Comparison of ENCODE assay signal across 10 mouse cellular contexts in the genomic region with DNA sequence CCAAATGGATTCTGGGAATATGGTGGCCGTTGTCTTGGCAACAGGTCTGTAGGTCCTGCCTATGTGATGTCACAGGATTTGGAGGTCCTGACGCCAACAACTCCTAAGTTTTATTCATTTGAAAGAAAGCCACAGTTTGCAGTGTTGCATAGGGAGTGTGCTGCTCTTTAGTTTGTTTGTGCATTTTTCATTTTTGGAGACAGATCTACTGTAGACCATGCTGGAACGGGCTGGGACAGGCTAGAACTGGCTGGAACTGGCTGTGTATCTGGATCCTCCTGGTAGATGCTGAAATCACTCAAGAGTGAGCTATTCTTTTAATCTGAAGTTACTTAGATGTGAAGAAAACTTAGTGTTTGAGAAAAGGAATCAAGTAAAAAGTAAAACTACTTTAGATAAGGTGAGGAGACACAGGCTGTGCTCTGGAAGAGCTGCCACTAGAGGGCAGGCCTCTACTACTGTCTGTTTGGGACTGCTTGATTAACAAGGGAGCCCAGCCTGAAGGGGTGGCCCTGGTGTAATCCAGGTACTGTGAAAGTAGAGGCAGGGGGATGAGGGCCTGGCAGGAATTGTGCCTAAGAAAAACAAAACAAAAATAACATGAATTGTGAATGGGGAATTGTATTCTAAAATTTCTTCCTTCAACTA. TPM values are rescaled to one million over a fixed set of nuclear protein-coding genes. Genes with fewer than 3 reads are reported as not detected.
DNase-seq lines count a peak whose midpoint lies in the region; ATAC-seq and TF ChIP-seq lines count a peak whose summit lies in the region.
"Had no signal": no experiment of that assay in that cellular context is flagged by ENCODE, and none has a peak within 500 bp of the region (broad histone marks: within the 10 kb centered on the region; RNA-seq: fewer than 3 reads in every experiment).

No protein-coding gene starts in this region.

- H3K4me3 ChIP-seq in forebrain, embryonic 10.5 days: no peak overlapping the region
- no peak overlapping the region for H3K4me3 ChIP-seq in intestine, postnatal 0 days (ENCODE audit: low read depth, low read length)
- no peak overlapping the region for H3K4me3 ChIP-seq in limb, embryonic 10.5 days
- no peak overlapping the region for H3K4me3 ChIP-seq in midbrain, embryonic 15.5 days
- H3K4me3 ChIP-seq: erythroblast, embryonic 14.5 days; megakaryocyte, embryonic 14.5 days had no signal

- peak; percentile 17 for DNase-seq in ovary, postnatal 14 days (ENCODE audit: low spot score)
- no peak for DNase-seq in ovary, adult 18-20 months (ENCODE audit: low spot score)
- DNase-seq in brain, adult 2 months (ENCODE audit: low read depth, low spot score): peak; percentile 71
- peak; percentile 34 for DNase-seq in forebrain, embryonic 10.5 days (ENCODE audit: extremely low spot score, low spot score)
- peak; percentile 62 for DNase-seq in limb, embryonic 10.5 days (ENCODE audit: low spot score)
- peak; percentile 25 for DNase-seq in testis, postnatal 14 days (ENCODE audit: low spot score)

- ATAC-seq in intestine, postnatal 0 days: no peak
- peak; percentile 86 for ATAC-seq in midbrain, embryonic 15.5 days (replicated peaks)

- H3K27me3 ChIP-seq in forebrain, embryonic 10.5 days (ENCODE audit: poor library complexity, severe bottlenecking): no peaks in the 10 kb centered on the region
- H3K27me3 ChIP-seq in intestine, postnatal 0 days (replicated peaks; ENCODE audit: control insufficient read depth, insufficient read depth, low read length): no peaks in the 10 kb centered on the region
- no peaks in the 10 kb centered on the region for H3K27me3 ChIP-seq in limb, embryonic 10.5 days (ENCODE audit: low read depth, poor library complexity, severe bottlenecking)
- no peaks in the 10 kb centered on the region for H3K27me3 ChIP-seq in midbrain, embryonic 15.5 days (replicated peaks)
- H3K27me3 ChIP-seq: megakaryocyte, embryonic 14.5 days had no signal

- H3K9me3 ChIP-seq in forebrain, embryonic 10.5 days: peaks cover 4% of the 10 kb centered on the region; the same call in 1 of the 2 replicates
- no peaks in the 10 kb centered on the region for H3K9me3 ChIP-seq in intestine, postnatal 0 days (ENCODE audit: control insufficient read depth)
- no peaks in the 10 kb centered on the region for H3K9me3 ChIP-seq in limb, embryonic 10.5 days (replicated peaks)
- H3K9me3 ChIP-seq in midbrain, embryonic 15.5 days: no peaks in the 10 kb centered on the region

- peak; percentile 87 for TF ChIP-seq CTCF in intestine, postnatal 0 days (IDR thresholded peaks at IDR 0.05; ENCODE audit: low read depth)

- H3K4me2 ChIP-seq in intestine, postnatal 0 days (replicated peaks; ENCODE audit: low read depth): no peak overlapping the region
- no peak overlapping the region for H3K4me2 ChIP-seq in midbrain, embryonic 15.5 days

- H3K27ac ChIP-seq in forebrain, embryonic 10.5 days: no peak overlapping the region
- no peak overlapping the region for H3K27ac ChIP-seq in intestine, postnatal 0 days (ENCODE audit: low read depth, low read length)
- no peak overlapping the region for H3K27ac ChIP-seq in limb, embryonic 10.5 days
- no peak overlapping the region for H3K27ac ChIP-seq in midbrain, embryonic 15.5 days

- H3K4me1 ChIP-seq in forebrain, embryonic 10.5 days: no peaks in the 10 kb centered on the region
- H3K4me1 ChIP-seq in intestine, postnatal 0 days (replicated peaks; ENCODE audit: control insufficient read depth, insufficient read depth, low read length): no peaks in the 10 kb centered on the region
- 0 out of 2 replicates have a peak, but pooled peaks cover 2% of the 10 kb centered on the region for H3K4me1 ChIP-seq in limb, embryonic 10.5 days
- H3K4me1 ChIP-seq in midbrain, embryonic 15.5 days: no peaks in the 10 kb centered on the region
- H3K4me1 ChIP-seq: megakaryocyte, embryonic 14.5 days had no signal

- H3K9ac ChIP-seq in intestine, postnatal 0 days (ENCODE audit: low read depth, low read length): no peak overlapping the region
- no peak overlapping the region for H3K9ac ChIP-seq in midbrain, embryonic 15.5 days

- WGBS in forebrain, embryonic 10.5 days: 92% methylated on average over 3 of the region's 3 CpGs
- 92% methylated on average over 3 of the region's 3 CpGs for WGBS in intestine, postnatal 0 days
- WGBS in limb, embryonic 10.5 days: 93% methylated on average over 3 of the region's 3 CpGs
- 94% methylated on average over 3 of the region's 3 CpGs for WGBS in midbrain, embryonic 15.5 days

- no peaks in the 10 kb centered on the region for H3K36me3 ChIP-seq in forebrain, embryonic 10.5 days (replicated peaks)
- peaks cover 4% of the 10 kb centered on the region; the same call in 1 of the 2 replicates for H3K36me3 ChIP-seq in intestine, postnatal 0 days (ENCODE audit: control insufficient read depth, insufficient read depth)
- H3K36me3 ChIP-seq in limb, embryonic 10.5 days: no peaks in the 10 kb centered on the region
- H3K36me3 ChIP-seq in midbrain, embryonic 15.5 days (replicated peaks): no peaks in the 10 kb centered on the region

RNA-seq across cellular contexts. Expression of gene Bbs9, which starts 43.0 kb away (rescaled TPM):
- polyA plus RNA-seq in forebrain, embryonic 10.5 days (2016; fragmentation: Nextera tagmentation; extraction: Ambion mirVana): 14.6 and 14.9 TPM in 2 replicates
- polyA plus RNA-seq in intestine, postnatal 0 days (2015; fragmentation: Nextera tagmentation; extraction: Ambion mirVana): 4.9 and 5.8 TPM in 2 replicates
- 11.2 and 13.5 TPM in 2 replicates for polyA plus RNA-seq in limb, embryonic 10.5 days (2016; fragmentation: Nextera tagmentation; extraction: Ambion mirVana)
- polyA plus RNA-seq in midbrain, embryonic 15.5 days (2015; fragmentation: Nextera tagmentation; extraction: Ambion mirVana): 24.9 and 25.0 TPM in 2 replicates
- polyA plus RNA-seq: erythroblast, embryonic 14.5 days had no signal

RNA-seq across cellular contexts. Expression of gene Rp9, which starts 49.0 kb away (rescaled TPM):
- polyA plus RNA-seq in forebrain, embryonic 10.5 days (2016; fragmentation: Nextera tagmentation; extraction: Ambion mirVana): 43.8 and 43.9 TPM in 2 replicates
- 94.5 and 95.2 TPM in 2 replicates for polyA plus RNA-seq in intestine, postnatal 0 days (2015; fragmentation: Nextera tagmentation; extraction: Ambion mirVana)
- 52.8 and 52.9 TPM in 2 replicates for polyA plus RNA-seq in limb, embryonic 10.5 days (2016; fragmentation: Nextera tagmentation; extraction: Ambion mirVana)
- polyA plus RNA-seq in midbrain, embryonic 15.5 days (2015; fragmentation: Nextera tagmentation; extraction: Ambion mirVana): 70.9 TPM in 2 replicates
